Mouse (Mus musculus) thymus, adult 2 months (tissue): Measurements from ENCODE around the gene Arhgap24.

Source experiments
- CTCF ChIP-seq: fragments of 200-500 bp; IDR thresholded peaks from 2 replicates; pipeline ENCODE4 v1.5.1; 2012; ENCODE audit warnings: mild to moderate bottlenecking, control low read depth, low read length, moderate library complexity, borderline replicate concordance; ENCODE audit not compliant: control insufficient read depth, poor library complexity, insufficient read depth; ENCODE audit errors: extremely low read depth
- POLR2A ChIP-seq: fragments of 200-500 bp; IDR thresholded peaks from 2 replicates; pipeline ENCODE4 v1.6.1; 2012; ENCODE audit warnings: mild to moderate bottlenecking, low read length, control low read depth, moderate library complexity; ENCODE audit not compliant: control insufficient read depth, poor library complexity, insufficient read depth; ENCODE audit errors: extremely low read depth

DNA sequence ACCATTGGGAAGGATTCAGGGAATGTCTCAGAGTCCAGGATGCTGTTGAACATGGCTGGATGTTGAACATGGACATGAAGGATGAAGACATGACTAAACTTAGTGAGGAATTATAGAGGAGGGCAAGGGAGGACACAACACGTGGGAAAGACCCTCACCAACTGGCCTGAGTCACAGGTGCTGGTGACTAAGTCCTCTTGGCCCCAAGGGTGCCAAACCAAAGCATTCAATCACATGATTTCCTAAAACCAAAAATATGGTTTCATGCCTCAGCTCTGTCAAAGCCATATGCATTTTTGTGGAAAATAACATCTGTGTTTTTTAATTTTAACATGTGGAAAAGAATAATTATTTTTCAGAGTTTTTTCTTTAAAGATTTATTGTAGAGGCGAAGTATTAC, 22.7 kb downstream of the Arhgap24 start:
- TF ChIP-seq POLR2A (no peak), CTCF (no peak)
